Mouse (Mus musculus) ovary, postnatal 36 days (tissue): ENCODE data around the gene Srgap1.

Source experiments
- DNase-seq: peaks from one replicate; pipeline ENCODE4 v3.0.0; 2022; ENCODE audit warnings: low spot score, mixed read lengths

The Srgap1 gene

DNA sequence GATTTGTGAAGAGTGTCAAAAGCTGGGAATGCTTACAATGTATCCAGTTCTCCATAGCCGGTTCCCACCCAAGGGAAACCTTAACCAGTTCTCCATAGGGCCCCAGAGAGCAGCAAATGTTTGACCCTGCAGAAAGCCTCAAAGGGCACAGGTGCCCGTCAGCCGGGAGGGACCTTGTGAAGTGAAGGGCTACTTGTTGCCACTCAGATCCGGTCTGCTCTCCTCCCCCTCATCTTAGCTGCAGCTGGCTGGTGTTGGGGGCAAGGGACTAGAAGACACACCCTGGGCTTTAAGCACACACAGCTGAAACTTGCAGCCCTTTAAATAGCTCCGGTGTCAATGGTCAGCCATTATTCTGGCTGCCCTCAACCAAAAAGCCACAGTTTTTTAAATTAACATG is 30.1 kb downstream of the Srgap1 start:
- DNase-seq: no peak

DNA sequence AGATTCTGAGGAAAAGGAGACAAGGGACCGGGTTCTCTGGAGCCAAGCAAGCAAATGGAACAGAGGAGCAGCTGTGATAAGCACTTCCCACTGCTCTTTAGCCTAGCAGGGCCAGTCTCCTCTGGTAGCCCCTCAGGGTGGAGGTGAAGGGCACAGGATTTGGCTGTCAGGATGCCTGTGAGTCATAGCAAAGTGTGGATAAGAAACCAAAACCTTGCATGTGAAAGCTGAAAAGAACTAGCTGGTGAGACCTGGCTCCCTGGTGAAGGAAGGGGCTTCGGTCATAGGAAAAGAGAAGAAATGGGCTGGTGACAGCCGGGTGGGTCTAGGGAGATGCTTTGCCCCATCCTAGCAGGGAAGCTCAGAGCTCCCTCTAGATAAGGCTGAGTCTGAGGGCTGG is 30.5 kb downstream of the Srgap1 start:
- no peak for DNase-seq

DNA sequence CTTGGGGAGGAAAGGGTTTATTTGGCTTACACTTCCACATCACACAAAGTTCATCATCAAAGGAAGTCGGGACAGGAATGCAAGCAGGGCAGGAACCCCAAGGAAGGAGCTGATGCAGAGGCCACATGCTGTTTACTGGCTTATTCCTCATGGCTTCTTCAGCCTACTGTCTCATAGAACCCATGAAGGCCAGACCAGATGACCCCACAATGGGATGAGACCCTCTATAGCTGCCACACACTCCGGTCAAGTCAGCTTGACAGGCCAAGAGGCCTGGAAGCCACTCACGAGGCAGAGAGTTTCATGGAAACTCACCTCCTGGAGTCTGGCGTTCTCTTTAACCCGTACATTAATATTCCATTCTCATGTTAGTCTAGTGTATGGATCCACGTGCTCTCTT is 34.8 kb downstream of the Srgap1 start:
- no peak for DNase-seq

DNA sequence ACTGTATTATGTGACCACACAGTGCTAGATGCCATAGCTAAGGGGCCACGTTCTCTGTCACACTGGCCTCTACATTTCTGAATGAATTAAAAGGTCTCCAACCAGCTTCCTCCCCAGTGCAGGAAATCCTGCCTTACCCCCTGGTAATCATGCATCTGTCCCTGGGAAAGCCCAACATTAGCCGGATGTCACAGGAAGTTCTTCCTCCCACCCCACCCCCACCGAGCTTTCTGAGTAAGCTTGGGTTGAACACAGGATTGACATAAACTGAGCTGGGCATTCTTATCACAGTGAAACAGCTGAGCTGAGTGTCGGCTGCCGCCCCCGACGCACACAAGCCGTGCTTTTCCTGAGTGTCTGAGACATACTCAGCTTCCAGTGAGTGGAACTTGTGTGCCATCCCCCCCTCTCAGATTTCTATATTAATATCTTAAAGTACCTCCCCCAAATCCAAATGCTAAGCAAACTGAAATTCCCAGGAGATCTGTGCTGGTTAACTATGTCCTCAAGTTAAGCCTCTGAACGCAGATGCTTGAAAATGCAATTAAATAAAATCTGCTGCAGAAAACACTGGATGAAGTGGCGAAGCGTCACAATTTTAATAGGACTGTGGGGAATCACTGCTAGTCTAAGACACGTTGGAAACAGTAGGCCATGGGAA is 38.3 kb downstream of the Srgap1 start:
- DNase-seq: no peak

DNA sequence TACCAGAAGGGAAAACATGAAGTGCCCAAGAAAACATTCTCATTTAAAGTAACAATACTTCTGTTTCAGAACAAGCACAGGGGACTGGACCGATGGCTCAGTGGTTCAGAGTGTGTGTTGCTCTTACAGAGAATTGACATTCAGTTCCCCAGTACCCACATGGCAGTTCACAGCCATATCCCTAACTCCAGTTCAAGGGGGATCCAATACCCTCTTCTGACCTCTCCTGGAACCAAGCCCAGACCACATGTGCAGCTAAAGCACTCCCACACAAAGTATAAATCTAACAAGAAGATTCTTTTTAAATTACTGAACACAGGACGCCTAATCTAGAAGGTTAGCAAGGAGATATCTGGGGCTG is 38.8 kb downstream of the Srgap1 start:
- no peak for DNase-seq

DNA sequence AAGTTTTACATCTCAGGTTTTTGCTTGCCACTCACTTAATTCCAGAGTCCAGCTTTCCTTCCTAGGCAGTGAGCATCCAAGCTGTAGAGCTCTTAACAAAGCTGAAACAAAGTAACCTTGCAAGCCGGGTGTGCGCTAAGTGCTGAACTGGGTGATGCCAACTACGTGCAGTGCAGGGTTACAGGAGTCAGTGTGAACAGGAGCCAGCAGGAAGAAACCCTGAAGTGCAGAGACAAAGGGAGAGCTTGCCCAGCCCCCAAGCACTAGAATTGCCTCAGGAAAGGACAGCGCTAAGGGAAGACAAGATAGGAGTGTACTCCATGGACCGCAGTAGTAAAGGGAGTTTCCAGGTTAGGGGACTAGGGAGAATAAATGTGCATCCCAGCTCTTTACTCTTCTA is 40.5 kb downstream of the Srgap1 start:
- no peak for DNase-seq

DNA sequence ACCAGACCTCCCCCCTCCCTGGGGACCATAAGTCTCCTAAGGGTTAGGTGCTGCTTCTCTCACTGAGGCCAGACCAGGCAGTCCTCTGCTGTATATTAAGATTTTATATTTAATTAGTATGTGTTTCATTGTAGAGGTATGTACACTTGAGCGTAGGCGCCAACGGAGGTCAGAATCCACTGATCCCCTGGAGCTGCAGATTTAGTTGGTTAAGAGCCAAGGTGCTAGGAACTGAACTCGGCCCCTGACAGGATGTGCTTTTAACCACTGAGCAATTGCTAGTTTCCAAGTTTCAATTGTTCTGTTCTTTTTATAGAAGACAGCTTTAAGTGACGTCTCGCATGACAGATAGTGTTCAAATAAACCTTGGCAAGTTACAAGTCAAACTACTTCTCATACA is 41.0 kb downstream of the Srgap1 start:
- no peak for DNase-seq

DNA sequence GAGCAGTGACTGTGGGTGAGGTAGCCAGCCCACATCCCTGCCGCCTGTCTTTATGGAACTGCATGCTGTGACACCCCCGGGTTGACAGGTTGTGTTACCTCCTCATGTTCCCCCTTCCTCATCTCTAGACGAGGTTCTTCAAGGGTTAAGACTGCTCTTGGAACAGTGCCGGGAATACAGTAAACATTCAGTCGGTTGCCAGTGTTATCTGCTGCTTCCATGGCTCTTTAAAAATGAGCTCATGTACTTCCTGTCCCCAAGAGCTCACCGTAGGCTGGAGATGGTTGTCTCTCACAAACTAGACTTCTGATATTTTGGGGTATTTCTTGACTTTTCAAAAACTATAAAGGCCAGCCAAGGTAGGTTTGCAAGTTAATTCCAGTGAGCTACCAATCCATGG is 41.6 kb downstream of the Srgap1 start:
- no peak for DNase-seq

DNA sequence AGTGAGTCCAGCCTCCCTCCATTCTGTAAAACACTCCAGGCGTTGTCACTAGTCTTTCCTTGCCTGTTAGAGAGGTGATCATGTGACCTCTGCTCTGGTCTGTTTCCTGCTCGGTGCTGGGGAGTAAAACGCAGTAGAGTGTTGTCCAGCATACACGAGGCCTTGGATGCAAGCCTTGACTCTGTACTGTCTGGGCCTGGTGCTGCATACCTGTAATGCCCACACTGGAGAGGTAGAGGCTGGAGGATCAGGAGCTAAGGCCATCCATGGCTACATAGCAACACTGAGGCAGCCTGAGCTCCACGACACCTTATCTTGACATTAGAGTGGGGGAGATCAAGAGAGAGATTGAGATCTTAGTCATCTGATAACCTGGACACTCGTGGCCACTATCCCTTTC is 44.2 kb downstream of the Srgap1 start:
- DNase-seq: no peak

DNA sequence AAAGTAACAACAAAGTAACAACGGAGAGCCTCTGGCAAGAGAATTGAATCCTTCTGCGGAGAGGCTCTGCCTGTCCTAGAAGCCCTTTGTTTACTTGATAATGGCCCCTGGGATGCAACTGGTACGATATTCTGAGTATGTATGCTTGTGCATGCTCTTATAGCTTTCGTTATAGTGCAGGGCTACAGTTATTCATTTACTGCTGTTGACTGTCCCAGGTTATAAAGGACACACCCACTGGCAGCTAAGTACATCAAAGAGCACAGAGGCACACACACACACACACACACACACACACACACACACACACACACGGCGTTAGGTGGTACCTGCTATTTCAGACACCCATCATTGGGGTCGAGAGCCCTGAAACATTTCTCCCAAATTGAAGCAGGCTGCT is 48.3 kb downstream of the Srgap1 start:
- DNase-seq: no peak

DNA sequence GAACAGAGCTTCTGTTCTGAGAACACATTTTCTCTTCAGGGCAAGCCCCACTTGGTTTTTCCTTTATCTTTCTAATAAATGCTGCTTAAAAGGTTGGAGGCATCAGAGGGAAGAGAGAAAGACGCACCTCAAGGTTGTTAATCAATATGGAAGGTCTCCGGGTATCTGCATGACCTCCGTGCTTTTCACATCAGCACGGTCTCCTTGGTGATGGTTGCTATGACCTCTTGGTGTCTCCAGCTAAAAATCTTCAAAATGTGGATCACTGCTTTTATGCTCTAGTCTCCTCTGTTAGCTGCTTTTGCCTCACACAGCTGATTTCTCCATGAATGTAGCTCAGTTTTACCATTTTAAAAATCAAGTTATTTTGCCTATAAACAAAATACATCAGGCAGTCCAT is 50.6 kb downstream of the Srgap1 start:
- no peak for DNase-seq

DNA sequence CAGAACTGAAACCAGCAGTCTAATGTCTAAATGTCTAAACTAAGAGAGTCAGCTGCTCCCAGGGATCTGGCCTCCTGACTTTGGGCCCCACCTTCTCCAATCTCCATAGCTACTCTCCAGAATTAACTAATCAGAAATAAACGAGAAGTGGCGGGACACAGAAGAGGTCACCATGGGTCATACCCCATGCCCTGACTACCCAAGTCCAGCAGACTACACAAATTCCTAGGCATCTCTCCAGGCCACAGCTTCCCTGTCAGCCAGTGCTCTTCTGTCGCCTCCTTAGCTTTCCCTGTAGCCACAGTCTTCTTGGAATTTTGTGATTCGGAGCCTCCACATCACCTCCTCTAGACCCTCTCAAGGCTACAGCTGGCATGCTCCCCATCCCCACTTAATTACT is 51.7 kb downstream of the Srgap1 start:
- DNase-seq: no peak

DNA sequence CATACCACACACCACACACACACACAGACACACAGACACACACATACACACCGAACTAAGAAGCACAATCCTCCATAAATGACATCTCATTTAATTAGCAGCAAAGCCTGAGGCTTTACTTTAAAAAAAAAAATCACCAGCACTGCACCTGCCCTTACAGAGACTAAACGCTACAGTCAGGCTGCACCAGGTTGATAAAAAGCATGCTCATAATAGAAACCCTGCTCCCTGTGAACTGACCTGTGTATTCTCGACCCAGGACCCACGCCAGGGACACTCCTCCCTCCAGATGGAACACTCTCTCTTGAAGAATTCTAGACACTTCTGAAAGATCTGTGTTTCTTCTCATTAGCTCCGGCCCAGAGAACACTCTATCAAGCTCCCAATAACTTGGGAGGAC is 52.5 kb downstream of the Srgap1 start:
- no peak for DNase-seq

DNA sequence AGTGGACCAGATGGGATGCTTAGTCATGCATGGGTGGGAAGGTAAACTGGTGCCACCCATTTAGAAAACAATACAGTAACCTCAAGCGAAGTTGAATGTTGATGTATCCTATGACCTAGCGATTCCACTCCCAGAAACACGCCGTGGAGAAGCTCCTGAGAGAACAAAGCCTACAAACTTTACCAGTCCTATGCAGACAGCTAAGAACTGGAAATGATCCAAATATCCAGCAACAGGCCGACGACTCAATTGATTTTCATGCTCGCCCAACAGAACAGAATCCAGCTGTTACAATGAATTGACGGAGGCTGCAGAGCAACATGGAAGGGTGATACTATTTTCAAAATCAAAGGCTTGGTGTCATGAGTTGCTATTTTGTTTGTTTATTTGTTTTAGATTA is 54.5 kb downstream of the Srgap1 start:
- no peak for DNase-seq

DNA sequence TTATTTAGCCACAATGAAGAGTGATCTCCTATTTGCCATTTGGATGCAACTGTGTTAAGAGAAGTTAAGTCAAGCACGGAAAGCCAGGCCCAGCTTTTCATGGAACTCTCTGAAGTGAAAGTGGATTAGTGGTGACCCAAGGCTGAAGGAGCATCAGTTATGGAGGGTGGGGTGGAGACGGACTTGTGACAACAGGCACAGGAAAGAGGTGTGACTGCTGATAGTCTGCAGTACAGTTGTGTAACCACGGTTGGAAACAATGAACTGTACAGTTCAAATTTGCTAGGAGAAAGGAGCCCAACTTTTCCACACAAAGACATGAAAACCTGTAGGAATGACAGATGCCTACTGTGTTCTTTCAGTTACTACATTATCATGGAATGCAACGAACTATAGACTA is 60.1 kb downstream of the Srgap1 start:
- DNase-seq: no peak

DNA sequence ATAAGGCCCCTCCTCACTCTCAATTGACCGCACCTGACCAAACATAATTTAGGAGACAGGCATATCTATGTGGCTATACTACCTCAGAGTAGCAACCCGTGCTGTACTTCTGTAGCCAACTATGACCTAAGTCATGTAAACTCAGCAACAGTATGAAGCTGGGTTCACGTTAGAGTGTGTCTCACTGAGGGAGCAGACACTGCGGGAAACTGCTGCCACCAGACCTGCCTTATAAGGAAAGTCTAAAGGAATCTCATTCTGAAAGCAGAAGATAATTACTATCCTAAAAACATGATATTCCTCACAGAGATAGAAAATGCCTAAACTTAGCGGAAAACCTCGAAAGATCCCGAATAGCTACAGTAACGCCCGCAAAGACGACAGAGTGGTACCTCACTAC is 62.2 kb downstream of the Srgap1 start:
- DNase-seq: no peak

DNA sequence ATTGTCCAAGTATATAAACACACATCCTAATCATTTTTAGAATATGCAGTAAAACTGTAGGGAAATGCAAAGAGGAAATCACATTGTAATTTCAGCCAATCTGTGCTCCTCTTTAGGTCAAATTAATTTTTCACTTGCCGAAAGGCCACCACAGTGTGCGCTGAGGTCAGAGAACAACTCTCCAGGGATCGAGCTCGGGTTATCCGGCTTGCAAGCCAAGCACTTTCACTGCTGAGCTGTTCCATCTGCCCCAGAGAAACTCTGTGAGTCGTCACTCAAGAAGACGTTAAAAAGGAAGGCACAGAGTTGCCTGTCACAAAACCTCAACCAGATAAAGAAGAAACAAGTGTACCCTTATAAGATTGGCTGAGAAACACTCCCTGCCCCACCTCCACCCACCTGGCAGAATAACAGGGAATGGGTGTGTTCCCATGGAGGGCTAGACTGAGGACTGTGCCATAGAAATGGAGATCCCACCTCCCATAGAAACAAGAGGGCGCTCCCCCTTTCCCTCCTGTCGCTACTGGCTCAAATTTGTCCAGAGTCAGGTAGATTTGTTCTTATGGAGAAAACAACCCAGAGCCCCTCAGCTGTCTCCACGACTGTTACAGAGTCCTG is 63.0 kb downstream of the Srgap1 start:
- no peak for DNase-seq

DNA sequence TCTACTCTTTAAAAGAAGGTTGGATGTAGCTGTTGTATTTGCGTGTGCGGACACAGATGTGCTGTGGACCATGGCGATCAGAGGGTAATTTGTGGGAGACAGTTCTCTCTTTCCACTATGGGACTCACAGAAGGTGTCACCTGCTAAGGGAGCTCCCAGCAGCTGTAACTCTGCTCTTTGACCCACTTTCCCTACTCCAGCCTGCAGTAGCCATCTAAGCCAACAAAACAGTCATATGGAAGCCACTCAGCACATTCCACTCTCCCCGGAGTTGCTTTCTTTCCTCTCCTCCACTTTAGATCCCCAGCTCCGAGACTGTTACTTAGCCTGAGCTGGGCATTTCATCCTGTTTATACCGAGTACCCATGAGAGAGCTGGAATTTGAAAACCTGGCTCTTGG is 71.8 kb downstream of the Srgap1 start:
- no peak for DNase-seq

DNA sequence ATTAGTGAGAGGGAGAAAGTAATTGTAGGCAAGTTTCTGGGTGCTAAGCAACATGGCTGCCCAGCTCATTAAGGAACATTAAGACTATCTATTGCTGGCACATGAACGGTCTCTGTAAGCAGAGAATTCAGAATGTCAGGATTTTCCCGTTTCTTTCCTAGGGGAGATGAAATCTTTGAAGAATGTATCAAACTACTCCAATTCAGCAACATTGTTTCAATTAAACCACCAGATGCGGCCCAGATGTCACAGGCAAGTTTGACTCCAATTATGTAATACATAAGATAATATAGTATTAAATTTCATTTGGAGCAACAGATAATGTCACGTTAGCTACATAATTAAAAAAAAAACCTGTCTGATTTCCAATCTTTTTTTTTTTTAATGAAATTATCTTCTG is 72.5 kb downstream of the Srgap1 start:
- DNase-seq: no peak

DNA sequence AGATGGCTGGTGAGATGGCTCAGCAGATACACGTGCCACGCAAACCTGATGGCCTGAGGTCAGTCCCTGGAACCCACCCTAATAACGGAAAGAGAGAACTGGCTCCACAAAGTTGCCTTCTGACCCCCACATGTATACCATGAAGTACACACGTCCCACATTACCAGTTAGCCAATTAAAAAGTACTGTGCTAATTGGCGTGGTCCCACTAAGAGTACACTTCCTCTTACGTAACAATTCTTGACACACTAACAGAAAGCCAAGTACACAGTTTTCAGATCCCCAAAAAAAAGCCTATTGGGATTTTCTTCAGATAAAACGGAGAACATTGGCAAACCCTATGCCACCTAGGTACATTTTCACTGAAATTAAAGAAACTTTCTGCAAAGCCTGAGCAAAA is 73.8 kb downstream of the Srgap1 start:
- no peak for DNase-seq

DNA sequence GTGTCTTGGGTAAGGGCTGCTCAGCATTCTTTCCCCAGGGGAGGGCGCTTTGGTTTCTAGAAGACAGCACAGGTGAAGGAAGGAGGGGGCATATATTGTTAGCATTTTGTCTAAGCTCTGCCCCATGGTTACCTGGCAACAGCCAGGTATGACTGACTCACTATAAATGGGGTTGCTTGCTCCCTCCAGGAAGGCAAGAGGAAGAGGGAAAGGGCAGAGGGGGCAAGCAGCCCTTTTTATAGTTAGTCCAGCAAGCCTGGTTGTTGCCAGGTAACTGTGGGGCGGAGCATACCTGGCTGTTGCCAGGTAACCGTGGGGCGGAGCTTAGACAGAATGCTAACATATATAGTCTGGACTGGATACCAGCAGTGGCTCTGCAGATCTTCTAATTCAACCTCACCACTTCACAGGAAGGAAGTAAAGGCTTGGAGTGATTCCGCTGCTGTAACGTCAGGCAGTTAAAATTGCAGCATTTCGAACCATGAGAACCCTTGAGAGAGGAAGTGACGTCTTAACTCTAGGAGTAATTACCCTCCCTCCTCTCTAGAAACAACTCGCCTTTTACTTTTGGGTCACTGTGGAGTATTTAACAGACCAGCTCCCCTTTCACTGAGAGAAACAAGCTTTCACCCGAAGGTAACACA is 74.7 kb downstream of the Srgap1 start:
- no peak for DNase-seq

DNA sequence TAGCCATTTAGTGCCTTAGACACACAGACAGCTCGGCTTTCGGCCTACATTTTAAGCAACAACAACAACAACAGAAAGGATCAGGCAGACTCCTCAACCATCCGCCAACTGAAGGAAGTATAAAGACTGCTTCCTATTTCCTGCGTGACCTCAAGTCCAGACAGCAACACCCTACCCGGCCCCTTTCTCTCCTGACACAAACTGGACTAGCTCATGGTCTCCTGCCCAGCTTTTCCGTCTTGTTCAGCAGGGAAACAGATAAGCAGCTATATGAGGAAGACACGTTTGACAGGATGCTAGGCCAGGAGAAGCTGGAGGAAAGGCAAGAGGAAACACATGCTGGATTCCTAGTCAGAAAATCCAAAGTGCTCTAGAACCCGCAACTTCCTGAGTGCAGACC is 75.5 kb downstream of the Srgap1 start:
- DNase-seq: no peak

DNA sequence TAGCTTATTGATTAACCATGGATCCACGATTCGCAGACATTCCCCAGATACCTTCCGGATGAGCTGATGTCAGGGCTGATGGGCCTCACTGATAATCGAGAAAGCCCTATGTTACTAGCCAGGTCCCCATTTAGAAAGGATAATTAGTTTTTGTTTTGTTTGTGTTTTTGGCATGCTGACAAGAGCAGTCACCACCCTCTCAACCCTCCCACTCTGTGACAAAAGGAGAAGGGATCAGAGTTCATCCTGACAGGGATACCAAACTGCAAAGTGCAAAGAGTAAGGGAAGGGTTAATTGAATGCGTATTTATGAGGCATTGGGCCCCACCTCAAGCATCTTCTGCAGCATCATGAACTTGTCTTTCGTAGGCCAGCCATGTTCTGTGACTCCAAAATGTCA is 76.2 kb downstream of the Srgap1 start:
- DNase-seq: no peak

DNA sequence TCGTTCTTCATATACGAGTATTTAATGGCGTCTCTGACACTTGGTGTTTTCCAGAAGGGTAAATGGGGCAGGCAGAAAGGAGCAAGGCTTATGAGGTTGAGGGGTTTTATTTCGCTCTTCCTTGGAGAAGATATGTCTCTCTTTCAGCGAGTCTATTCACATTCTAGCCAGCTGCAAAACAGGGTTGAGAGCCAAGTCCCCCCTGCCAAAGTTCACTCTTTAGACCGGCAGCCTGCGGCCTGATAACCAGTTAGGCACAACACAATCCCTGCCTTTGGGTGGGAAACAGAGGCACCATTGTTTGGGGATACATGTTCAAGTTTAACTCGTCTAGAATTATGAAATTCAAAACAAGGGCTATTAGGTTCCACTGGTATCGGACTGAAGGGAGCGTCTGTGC is 83.0 kb downstream of the Srgap1 start:
- no peak for DNase-seq
